Mouse (Mus musculus): ENCODE data around the gene Naa80. TPM values are rescaled to one million over a fixed set of nuclear protein-coding genes. Genes with fewer than 3 reads are reported as not detected.
"Not testable (repeated sequence)": the region's sequence is repeated elsewhere in the genome, so short reads cannot be mapped to it uniquely, and the experiment has no call there.

Naa80 gene
- polyA plus RNA-seq, 1 experiment, result 28.8 TPM

DNA sequence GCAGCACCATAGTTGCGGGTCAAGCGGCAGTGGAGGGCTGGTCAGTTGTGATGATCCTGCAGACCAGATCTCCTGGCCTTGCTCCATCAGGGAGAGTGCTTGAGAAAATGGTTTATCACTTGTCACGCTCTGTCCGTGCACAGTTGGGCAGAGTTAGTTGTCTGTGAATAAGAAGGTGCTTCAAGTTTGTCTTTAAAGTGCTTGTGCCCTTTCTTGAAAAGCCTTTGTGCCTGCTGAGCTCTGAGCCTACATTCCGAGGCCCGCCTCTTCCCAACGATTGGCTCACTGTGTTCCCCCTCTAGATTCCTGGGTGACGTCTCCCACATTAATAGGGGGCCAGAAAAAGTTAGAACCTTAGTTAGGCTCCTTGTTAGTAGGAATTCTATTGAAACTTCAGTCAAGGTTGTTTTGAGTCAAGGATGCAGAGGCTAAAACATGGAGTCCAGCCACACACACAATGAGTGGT is 26.8 kb upstream of the Naa80 start:
- DNase-seq (ENCODE audit: low read depth), result no peak

DNA sequence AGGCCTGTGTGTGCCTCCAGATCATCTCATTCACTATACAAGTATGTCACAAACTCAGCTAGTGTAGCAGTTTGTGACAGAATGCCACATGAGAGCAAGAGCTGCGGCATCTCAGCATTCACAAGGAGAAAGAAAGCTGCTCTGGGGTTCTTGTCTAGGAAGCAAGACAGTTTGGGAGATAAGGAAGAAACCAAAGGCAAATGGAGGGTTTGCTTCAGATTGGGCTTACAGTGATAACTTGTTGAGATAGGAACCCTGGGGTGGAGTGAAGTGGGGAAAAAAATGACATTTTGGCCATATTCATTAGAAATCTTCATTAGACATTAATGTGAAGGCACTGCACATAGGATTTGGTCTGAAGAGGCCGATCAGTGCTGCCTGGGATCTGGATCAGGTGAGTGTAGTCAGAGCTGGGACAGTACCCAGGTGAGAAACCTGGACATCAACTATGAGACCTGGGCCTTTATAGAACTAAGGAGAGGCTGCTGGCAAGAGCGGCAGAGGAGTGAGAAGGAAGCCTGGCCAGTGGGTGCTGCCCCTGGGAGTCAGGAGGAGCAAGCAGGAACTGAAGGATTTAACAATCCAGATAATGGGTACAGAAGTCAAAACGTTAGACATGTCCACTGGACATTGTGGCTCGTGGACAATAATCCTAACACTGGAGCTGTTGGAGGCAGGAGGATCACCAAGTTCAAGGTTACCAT is 25.8 kb upstream of the Naa80 start:
- no peak for TF ChIP-seq POLR2A (IDR thresholded peaks at IDR 0.05; ENCODE audit: borderline replicate concordance, extremely low read depth, insufficient read depth, insufficient read length, poor library complexity, severe bottlenecking)
- no peak for DNase-seq (ENCODE audit: low read depth)

More for the DNA sequence above, 26.8 kb upstream of the Naa80 start:
- TF ChIP-seq CTCF (IDR thresholded peaks at IDR 0.05; ENCODE audit: borderline replicate concordance, extremely low read depth, insufficient read depth, insufficient read length) (no peak), POLR2A (IDR thresholded peaks at IDR 0.05; ENCODE audit: borderline replicate concordance, extremely low read depth, insufficient read depth, insufficient read length, poor library complexity, severe bottlenecking) (no peak)

GRCm38 (mm10) chr9:107553541-107554318 is 25.0 kb upstream of the Naa80 start:
- TF ChIP-seq CTCF (IDR thresholded peaks at IDR 0.05; ENCODE audit: borderline replicate concordance, extremely low read depth, insufficient read depth, insufficient read length) (no peak), POLR2A (IDR thresholded peaks at IDR 0.05; ENCODE audit: borderline replicate concordance, extremely low read depth, insufficient read depth, insufficient read length, poor library complexity, severe bottlenecking) (no peak)

GRCm38 (mm10) chr9:107554319-107554825 is 24.3 kb upstream of the Naa80 start:
- TF ChIP-seq POLR2A (IDR thresholded peaks at IDR 0.05; ENCODE audit: borderline replicate concordance, extremely low read depth, insufficient read depth, insufficient read length, poor library complexity, severe bottlenecking) (peak; percentile 71; the same call in 1 of the 2 replicates), CTCF (IDR thresholded peaks at IDR 0.05; ENCODE audit: borderline replicate concordance, extremely low read depth, insufficient read depth, insufficient read length) (no peak)
- peak; percentile 99 for DNase-seq (ENCODE audit: low read depth)

More at GRCm38 (mm10) chr9:107553541-107554318, 25.0 kb upstream of the Naa80 start:
- DNase-seq (ENCODE audit: low read depth), result no peak

GRCm38 (mm10) chr9:107555031-107555457 is 23.6 kb upstream of the Naa80 start:
- peak; percentile 56 for DNase-seq (ENCODE audit: low read depth)
- TF ChIP-seq POLR2A (IDR thresholded peaks at IDR 0.05; ENCODE audit: borderline replicate concordance, extremely low read depth, insufficient read depth, insufficient read length, poor library complexity, severe bottlenecking) (no peak), CTCF (IDR thresholded peaks at IDR 0.05; ENCODE audit: borderline replicate concordance, extremely low read depth, insufficient read depth, insufficient read length) (no peak)

DNA sequence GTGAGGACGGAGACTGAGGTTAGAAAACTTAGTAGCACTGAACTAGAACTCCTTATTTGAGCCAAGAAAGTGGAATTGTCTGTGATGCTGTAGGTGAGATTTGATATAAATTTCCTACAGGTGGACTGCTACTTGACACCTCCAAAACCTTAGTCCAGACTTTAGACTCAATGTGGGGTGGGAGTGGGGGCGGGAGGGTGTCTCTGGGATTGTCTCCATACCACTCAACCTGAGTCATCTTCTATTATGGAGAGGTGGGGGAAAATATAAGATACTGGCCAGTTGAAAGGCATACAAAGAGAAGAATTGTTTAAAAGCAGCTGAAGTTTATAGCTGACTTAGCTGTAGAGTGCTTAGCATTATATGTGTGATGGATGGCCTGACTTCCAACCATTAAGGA is 23.0 kb upstream of the Naa80 start:
- no peak for DNase-seq (ENCODE audit: low read depth)
- no peak for TF ChIP-seq CTCF (IDR thresholded peaks at IDR 0.05; ENCODE audit: borderline replicate concordance, extremely low read depth, insufficient read depth, insufficient read length)
- TF ChIP-seq POLR2A (IDR thresholded peaks at IDR 0.05; ENCODE audit: borderline replicate concordance, extremely low read depth, insufficient read depth, insufficient read length, poor library complexity, severe bottlenecking), result no peak

DNA sequence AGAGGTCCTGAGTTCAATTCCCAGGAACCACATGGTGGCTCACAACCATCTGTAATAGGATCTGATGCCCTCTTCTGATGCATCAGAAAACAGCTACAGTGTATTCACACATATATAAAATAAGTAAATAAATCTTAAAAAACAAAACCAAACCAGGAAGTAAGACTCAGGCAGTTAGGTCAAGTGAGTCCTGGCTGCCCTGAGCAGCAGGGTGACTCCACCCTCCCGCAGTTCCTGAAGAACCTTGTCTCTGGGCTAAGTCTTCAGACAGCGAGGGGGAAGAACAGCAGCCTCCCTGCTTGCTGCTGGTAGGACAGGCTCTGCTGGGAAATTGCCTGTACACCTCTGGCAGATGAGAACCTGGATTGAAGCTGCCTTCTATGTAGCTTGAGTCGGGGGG is 22.3 kb upstream of the Naa80 start:
- TF ChIP-seq POLR2A (IDR thresholded peaks at IDR 0.05; ENCODE audit: borderline replicate concordance, extremely low read depth, insufficient read depth, insufficient read length, poor library complexity, severe bottlenecking) (no peak), CTCF (IDR thresholded peaks at IDR 0.05; ENCODE audit: borderline replicate concordance, extremely low read depth, insufficient read depth, insufficient read length) (no peak)
- no peak for DNase-seq (ENCODE audit: low read depth)

DNA sequence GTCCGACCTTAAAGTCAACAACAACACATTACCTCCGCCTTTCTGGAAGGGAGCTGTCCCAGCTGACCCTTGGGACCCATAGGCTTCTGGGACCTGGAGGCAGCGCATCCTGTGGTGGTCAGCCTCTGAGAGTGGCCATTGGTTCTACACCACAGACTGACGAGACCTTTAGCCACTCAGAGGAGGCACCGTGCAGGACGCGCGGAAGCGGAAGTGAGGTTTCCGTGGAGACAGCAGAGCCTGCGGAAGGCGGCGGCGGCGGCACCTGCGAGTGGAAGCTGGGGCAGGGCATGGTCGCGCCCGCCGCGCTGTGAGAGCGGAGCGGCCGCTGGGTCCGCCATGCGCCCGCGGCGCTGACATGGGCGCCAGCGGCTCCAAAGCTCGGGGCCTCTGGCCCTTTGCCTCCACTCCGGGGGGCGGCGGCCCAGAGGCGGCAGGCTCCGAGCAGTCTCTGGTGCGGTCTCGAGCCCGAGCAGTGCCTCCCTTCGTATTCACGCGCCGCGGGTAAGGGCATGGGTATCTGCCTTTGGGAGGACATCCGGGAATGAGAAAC is 15.6 kb upstream of the Naa80 start, which contains the start of gene Tusc2:
TSS of gene Tusc2 (plus strand) at position 227 of the 553 bp plus-strand sequence.
- DNase-seq (ENCODE audit: low read depth), result peak; percentile 97
- TF ChIP-seq POLR2A (IDR thresholded peaks at IDR 0.05; ENCODE audit: borderline replicate concordance, extremely low read depth, insufficient read depth, insufficient read length, poor library complexity, severe bottlenecking), result peak; percentile 83
- TF ChIP-seq CTCF (IDR thresholded peaks at IDR 0.05; ENCODE audit: borderline replicate concordance, extremely low read depth, insufficient read depth, insufficient read length), result no peak

- 0 out of 2 replicates have a peak, but pooled peaks have one; percentile 21 for TF ChIP-seq CTCF (IDR thresholded peaks at IDR 0.05; ENCODE audit: borderline replicate concordance, extremely low read depth, insufficient read depth, insufficient read length)
- not testable (repeated sequence) for DNase-seq (ENCODE audit: low read depth)
Measured at GRCm38 (mm10) chr9:107565556-107565955, 13.1 kb upstream of the Naa80 start.

- DNase-seq (ENCODE audit: low read depth), result peak; percentile 75
- TF ChIP-seq POLR2A (IDR thresholded peaks at IDR 0.05; ENCODE audit: borderline replicate concordance, extremely low read depth, insufficient read depth, insufficient read length, poor library complexity, severe bottlenecking) (no peak), CTCF (IDR thresholded peaks at IDR 0.05; ENCODE audit: borderline replicate concordance, extremely low read depth, insufficient read depth, insufficient read length) (peak; percentile 81)
Measured at GRCm38 (mm10) chr9:107566041-107566709, 12.5 kb upstream of the Naa80 start.

- no peak for DNase-seq (ENCODE audit: low read depth)
- TF ChIP-seq CTCF (IDR thresholded peaks at IDR 0.05; ENCODE audit: borderline replicate concordance, extremely low read depth, insufficient read depth, insufficient read length), result no peak
- no peak for TF ChIP-seq POLR2A (IDR thresholded peaks at IDR 0.05; ENCODE audit: borderline replicate concordance, extremely low read depth, insufficient read depth, insufficient read length, poor library complexity, severe bottlenecking)
Measured at GRCm38 (mm10) chr9:107566855-107567254, 11.8 kb upstream of the Naa80 start.

All from brain, embryonic 14.5 days (tissue).